Mouse (Mus musculus) retina, adult 2 months (tissue): ENCODE measurements around the gene Sec14l4.
"Not testable (repeated sequence)": the region's sequence is repeated elsewhere in the genome, so short reads cannot be mapped to it uniquely, and the experiment has no call there.

Source experiments
- DNase-seq: peaks from one replicate; pipeline ENCODE4 v3.0.0-alpha.2; 2012; ENCODE audit warnings: low read depth, low spot score

The Sec14l4 gene

DNA sequence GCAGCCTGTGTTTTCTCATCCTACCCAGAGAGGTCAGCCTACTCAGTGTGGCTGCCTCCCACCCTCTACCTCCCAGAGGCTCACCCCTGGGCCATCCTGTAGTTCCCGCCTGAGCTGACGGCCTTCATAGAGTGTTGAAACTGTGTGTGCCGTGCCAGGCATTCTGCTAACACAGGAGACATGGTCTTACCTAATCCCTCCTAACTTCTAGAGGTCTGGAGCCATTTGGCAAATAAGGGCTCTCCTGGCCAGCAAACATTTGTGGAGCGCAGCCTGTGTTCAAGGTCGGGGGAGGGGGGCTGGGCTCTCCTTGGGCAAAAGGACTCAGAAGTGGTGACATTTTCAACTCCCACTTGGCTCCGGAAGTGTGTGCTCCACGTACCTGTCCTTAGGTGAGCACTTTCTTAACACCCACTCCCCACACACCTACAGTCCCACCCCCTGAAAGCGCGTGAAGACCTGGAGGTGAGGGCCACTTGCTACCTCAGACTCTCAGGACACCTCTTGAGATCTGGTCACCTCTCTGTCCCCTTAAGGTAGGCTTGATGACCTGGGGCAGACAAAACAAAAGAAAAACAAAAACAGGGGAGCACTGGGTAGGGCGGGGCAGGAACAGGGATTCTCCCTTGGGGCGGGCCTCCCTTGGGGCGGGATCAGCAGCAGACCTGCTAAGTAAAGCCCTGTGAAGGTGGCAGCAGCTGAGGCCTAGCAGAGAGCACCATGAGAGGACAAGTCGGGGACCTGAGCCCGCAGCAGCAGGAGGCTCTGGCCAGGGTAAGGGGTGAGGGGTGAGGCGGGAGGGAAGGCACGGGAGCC is at the start of gene Sec14l4:
TSS of gene Sec14l4 (plus strand) at position 337 of the 816 bp plus-strand sequence.
- DNase-seq, result no peak

DNA sequence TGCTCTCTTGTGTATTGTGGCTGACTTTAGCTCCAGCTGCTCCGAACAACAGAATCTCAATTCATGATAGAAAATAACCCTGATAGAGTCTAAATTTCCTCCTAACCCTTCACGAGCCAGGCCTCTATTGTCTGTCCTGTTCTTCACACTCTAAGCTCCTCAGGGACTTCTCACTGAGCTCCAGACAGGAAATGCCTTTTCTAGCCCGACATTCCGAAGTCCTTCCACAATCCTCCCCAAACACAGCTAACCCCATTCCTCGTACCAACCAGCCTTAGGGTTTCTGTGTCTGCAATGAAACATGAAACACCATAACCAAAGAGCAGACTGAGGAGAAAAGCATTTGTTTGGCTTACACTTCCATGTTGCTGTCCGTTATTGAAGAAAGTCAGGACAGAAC is 49.7 kb upstream of the Sec14l4 start:
- DNase-seq, result no peak

DNA sequence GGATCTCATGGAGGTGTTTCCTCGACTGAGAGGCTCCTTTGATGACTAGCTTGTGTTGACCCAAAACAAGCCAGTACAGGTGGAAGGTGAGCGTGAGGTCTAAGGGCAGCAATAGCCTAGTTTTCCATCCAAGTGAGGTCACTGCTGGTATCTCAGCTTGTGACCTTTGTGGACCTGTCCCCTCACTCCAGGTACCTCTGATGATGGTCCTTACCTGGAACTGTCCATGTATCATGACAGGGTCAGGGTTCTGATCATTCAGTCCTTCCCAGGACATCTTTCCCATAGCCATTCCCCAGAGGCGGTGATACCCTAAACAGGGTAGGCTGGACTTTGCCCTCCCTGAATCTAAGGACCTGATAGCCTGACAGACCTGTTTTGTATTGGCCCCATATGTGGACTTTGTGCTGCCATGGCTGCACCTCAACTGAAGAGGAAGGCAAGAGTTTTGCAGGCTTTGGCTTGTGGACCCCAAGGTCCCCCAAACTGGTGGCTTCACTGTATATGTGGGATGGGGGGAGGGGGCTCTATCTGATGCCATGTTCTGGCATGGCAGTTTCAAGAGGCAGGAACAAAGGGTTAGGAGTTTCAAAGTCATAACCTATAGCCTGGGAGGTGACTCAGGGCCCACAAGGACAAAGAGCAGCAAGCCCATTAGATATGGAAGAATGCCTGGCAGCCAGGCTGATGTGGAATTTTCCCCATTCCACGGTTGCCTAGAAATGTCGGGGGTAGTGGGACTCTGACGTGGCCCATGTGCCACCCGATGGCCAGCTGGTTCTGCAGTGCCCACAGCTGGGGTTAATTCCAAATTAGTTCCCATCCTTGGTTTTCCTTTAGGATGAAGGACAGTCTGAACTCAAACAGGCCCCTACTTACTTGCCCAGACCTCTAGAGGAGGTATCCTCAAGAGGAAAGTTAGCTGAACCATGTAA is 48.7 kb upstream of the Sec14l4 start:
- DNase-seq, result no peak

DNA sequence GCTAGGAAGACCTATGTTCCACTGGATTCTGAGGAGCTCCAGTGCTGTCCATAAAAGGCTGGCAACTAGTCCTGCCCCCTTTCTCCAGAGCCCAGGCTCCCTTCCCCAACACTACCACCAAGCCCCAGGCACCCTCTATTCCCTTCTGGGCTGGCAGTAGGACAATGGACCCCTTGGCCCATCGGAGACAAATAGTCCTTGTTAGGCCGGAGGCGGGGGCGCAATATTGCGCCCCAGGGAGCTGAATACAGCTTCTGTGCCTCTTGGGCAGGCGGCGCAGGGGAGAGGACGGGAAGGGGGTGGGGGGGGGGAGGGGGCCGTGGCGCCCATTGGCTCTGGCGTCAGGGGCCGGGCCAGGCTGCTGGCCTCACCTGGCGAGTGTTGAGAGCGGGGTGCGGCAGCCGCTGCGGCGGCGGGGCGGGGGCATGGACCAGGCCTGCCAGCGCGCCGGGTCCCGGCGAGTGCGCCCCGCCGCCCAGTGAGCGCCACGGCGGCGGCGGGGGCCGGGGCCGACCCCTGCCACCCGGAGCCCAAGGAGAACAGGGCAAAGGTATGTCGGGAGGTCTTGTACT is 47.9 kb upstream of the Sec14l4 start, which contains the start of gene Gal3st1:
TSS of gene Gal3st1 (plus strand) at position 346 of the 572 bp plus-strand sequence.
- DNase-seq, result no peak

DNA sequence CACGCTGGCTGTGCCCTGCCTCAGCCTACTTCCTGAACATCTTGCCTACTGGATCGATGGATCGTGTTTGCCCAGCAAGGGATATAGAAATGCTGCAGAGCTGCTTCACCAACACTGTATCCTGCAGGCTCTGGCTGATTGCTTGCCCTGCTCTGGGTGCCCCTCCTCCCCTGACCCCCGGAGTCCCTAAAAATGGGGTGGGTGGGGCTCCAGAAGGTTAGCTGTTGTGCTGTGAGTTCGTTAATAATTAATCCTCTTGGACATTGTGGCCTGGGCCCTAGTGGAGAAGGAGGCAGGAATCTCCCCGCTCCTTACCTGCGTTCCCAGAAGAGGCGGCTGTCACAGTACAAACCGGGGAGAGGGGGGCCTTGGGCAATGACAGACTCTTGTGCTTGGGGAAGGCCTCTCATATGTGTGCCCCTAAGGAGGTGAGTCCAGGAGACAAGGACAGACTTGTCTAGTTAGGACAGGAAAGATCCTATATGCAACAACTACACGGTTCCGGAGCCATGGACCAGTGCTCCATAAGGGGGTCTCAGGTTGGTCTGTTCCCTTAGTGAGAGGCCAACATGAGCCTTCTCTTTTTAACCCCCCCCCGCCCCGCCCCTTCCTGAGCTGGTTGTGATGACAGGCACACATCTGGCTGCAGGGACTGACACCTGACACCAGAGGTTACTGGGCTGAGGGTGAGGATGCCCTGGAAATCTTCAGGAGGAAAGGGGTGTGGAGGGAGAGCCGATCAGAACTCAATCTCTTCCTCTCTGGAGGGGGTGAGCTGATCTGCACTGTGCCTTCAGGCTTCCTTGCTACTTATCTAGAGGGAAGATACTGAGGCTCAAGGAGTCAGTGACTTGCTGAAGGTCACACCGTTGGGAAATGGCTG is 47.2 kb upstream of the Sec14l4 start:
- DNase-seq, result no peak

DNA sequence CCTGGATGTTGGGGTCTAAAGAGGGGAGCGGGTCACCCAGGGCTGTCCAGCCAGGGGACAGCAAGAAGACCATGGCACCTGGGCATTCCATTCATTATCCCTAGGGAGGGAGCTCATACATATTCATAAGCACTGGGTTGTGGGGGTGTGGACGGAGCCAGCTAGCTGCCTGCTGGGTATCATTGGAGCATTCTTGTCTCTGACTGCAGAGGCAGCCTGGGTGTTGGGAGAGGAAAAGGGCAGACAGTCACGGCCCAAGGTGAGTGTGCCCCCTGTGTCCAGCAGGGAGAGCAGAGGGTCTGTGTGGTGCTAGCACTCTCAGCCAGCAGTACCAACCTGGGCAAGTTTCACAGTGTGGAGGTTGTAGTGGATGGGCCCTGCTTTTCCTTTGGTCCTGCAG is 41.5 kb upstream of the Sec14l4 start:
- DNase-seq, result no peak

DNA sequence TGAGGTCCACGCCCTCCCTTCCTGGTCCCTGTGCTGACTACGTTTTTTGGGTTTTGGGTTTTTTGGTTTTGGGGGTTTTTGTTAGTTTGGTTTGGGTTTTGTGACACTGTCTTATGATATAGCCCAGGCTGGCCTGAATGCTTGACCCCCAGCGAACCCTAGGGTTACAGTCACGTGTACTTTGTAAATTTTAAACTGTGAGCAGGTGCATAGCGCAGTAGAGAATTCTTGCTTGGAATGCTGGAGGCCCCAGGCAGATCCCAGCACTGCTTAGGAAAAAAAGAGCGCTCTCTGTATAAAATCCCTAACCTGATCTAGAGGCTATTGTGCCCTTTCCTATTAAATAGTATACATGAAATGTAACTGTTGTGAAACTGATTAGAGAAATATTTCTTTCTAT is 38.1 kb upstream of the Sec14l4 start:
- no peak for DNase-seq

DNA sequence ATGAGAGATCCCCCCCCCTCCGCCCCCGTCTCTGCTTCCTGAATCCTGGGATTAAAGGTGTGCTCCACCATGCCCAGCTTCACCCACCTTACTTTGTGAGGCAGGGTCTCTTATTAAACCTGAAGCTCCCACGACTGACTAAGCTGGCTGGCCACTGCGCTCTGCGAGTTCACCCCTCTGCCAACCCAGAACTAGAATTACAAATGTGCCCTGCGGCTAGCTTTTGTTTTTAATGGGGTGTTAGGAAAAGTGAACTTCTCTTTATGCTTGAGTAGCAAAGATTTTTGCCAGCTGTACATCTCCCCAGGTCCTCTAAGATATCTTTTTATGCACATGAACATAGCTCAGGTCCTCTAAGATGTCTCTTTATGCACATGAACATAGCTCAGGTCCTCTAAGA is 37.3 kb upstream of the Sec14l4 start:
- no peak for DNase-seq

DNA sequence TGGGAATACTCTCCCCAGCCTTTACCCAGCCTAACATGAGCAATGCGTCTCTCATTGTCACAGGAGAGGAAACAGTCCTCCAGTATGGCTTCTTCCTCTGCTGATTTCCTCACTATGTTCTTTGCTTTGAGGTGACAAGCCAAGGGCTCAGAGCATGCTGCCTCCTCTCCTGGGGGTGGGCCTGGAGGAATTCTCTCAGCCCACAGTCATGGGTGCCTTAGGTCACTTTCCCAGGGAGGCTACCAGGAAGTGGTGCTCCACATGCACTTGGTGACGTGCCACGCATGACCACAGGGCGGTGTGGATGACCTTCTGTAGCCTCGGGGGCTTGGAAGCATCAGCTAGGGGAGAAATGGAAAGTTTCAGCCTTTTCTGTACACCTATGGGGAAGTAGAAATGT is 35.8 kb upstream of the Sec14l4 start:
- no peak for DNase-seq

DNA sequence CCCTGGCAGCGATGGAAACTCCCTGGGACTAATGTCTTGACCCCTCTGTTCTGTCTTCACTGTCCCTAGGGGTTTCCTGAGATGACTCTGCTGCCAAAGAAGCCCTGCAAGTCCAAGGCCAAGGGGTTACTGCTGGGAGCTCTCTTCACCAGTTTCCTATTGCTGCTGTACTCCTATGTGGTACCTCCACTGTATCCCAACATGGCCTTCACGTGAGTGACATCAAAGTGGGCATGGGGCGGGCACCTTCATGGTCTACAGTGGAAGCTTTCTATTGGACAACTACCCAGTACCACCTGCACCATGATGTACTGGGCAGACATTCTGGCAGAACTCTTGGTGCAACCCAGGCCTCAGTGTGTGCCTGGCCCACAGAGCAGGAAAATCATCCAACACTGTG is 34.4 kb upstream of the Sec14l4 start:
- no peak for DNase-seq

DNA sequence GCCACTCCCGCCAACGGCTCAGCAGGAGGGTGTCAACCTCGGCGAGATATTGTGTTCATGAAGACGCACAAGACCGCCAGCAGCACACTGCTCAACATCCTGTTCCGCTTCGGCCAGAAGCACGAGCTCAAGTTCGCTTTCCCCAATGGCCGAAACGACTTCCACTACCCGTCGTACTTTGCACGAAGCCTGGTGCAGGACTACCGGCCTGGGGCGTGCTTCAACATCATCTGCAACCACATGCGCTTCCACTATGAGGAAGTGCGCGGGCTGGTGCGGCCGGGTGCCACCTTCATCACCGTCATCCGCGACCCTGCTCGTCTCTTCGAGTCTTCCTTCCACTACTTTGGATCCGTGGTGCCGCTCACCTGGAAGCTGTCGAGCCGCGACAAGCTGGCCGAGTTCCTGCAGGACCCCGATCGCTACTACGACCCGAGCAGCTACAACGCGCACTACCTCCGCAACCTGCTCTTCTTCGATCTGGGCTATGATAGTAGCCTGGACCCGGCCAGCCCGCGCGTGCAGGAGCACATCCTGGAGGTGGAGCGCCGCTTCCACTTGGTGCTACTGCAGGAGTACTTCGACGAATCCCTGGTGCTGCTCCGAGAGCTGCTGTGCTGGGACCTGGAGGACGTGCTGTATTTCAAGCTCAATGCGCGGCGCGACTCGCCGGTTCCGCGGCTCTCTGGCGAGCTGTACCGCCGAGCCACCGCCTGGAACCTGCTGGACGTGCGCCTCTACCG is 33.1 kb upstream of the Sec14l4 start:
- no peak for DNase-seq

DNA sequence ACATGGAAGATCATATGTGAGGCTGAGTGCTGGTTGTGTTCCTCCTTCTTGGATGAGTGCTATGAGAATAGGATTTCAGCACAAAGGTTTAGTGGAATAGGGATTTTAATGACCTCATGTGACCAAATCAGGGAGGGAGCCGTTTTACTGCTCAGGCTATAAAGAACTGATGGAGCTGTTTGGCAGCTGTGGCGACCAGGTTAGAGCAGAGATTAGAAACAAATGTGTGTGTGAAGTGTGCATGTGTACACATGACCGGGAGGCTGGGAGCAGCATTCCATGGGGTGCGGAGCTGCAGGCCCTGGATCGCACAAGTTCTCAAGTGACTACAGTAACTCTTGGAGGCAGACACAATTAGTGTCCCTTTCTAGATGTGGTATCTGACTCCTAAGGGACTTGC is 31.7 kb upstream of the Sec14l4 start:
- no peak for DNase-seq

DNA sequence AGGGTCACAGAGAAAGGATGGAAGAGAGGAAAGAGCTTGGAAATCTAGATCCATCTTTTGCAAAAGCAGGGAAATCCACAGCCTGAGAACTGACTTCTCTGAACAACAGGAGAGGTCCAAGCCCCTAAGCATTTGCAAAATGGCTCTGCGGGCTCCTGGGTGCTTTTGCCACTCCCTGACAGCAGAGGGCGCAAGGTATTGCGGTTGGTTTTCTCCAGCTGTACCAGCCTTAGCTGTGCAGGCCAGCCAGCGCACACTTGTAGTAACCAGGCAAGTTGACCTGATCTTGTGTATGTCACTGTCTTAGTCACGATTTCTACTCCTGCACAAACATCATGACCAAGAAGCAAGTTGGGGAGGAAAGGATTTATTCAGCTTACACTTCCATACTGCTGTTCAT is 29.7 kb upstream of the Sec14l4 start:
- peak; percentile 32 for DNase-seq

DNA sequence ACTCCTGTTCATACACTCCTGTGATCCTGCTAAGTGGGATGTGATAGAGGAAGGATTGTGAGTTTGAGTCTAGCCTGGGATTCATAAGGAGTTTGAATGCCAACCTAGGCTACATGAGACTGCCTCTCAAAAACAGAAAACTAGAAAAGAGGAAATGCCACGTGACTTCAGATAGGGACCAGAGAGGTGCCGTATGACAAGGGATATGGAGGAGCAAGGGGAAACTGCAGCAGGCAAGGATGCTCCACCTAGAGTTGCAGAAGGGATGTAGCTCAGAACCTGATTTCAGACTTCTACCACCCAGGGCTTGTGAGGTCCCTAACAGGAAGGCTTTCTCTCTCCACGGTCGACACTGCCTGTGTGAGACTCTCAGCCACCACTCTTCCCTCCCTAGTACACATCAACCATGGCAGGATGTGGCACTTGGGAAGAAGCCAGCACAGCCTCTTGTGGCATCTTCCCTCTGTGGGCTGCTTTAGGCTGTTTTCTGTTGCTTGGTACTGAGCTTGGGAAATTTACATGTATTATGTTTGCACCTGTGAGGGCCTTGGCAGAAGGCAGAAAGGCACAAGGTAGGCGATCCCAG is 25.9 kb upstream of the Sec14l4 start:
- no peak for DNase-seq

DNA sequence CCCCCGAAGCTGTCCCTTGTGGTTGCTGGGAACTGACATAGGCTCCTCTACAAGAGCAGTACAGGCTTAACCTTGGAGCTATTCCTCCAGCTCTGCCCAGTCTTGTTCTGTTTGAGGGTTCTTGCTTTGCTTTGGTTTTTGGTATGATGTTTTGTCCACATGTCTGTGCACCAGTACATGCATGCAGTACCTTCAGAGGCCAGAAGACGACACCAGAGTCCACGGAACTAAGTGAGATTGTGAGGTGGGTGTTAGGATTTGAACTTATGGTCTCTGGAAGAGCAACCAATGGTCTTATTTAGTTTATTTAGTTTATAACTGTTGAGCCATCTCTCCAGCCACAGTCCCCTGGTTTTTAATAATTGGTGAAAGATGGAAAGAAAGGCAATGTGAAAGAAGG is 24.8 kb upstream of the Sec14l4 start:
- no peak for DNase-seq

DNA sequence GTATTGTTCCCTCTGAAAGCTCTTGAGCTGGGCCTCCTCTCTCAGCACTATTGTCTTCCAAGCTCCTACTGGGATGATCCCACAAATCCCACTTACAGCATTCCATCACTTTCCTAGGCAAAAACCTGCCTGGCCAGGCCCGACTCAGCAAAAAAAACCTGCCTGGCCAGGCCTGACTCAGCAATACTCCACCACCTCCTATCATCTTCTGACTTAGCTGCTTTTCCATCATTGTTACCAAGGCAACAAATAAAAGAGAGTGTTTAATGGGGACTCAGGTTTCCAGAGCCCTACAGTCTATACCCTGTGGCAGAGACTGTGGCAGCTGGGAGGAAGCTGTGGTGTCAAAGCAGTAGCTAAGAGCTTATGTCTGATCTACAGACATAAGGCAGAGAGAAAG is 18.6 kb upstream of the Sec14l4 start:
- DNase-seq, result no peak

DNA sequence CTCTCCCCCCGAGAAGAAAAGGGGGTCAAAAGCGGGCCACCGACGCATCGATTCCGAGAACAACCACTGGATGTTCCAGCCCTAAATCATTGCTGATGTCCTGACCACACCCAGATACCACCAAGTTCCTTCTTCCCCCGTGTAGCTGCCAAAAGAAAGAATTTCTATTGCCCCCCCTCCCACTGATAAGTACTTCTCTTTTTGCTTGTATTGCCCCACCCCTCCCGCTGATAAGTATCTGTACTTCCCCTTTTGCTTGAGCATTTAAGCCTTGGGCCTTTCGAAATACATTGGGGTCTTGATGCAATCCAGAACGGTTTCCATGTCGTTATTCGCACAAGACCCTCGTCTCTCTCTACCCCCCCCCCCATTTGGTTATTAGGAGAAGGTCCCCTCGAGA is 15.5 kb upstream of the Sec14l4 start:
- not testable (repeated sequence) for DNase-seq

DNA sequence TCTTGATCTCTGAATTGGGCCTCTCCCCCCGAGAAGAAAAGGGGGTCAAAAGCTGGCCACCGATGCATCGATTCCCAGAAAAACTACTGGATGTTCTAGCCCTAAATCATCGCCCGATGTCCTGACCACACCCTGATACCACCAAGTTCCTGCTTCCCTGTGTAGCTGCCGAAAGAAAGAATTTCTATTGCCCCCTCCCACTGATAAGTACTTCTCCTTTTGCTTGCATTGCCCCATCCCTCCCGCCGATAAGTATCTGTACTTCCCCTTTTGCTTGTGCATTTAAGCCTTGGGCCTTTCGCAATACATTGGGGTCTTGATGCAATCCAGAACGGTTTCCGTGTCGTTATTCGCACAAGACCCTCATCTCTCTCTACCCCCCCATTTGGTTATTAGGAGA is 9.2 kb upstream of the Sec14l4 start:
- DNase-seq, result not testable (repeated sequence)

DNA sequence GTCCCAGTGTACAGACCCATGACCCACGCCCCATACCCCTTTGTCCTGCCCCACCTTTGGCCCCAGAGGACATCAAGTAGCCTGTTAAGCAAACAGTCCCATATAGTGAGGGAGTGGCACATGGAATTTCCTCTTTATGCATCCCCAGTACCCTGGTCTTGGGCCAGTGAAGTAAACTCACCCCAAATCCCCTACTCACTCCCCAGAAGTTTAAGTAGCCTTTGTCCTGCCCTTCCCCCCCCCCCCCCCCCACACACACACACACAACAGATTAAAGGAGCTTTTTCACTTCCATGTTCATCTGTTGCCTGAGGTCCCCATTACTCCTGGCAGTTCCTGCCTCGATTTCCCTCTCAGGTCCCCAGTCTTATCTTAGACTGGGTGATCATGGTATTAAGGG is 7.9 kb upstream of the Sec14l4 start:
- DNase-seq, result no peak

DNA sequence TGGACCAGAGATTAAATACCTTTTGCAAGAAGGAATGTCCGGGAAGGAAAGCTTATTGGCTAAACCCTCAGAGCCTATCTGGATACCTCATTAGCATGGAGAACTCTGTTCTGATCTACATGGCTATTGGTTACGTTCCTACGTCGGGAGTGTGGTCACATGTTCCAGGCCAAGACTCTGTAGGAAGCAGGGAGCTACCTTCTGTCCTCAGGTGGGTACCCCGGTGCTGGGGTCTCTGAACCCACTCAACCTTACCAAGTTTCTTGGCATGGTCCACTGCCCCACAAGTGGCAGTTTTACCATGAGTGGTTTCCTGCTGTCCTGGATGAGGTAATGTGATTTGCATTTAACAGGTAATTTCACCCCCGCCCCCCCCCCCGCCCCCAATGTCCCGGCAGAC is 4.2 kb upstream of the Sec14l4 start:
- DNase-seq, result no peak
